Mouse (Mus musculus): Measurements from ENCODE around the gene Gm21258. TPM values are rescaled to one million over a fixed set of nuclear protein-coding genes. Genes with fewer than 3 reads are reported as not detected.
"Not testable (repeated sequence)": the region's sequence is repeated elsewhere in the genome, so short reads cannot be mapped to it uniquely, and the experiment has no call there.

Gm21258 gene
- not detected in 2 replicates for polyA plus RNA-seq (2015; fragmentation: Nextera tagmentation; extraction: Ambion mirVana)

DNA sequence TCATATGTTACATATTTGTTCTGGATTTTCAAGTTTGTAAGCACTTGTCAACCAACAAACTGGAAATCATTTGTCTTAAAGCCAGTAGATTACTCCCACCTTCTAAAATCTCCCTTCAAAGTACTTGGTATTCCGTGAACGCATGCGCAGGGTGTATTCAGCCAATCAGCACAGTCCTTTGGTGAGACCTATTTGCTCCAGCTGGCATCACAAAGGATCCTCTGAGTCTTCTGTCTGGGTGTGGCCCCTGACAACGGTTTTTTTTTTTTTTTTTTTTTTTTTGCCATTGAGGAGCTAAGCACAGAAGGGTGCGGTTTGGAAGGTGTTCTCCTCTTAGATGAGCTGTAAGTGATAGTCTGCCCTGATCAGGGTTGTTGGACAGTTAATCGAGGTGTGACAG, at the start of gene Gm21258:
TSS of gene Gm21258 (plus strand) at position 301 of the 400 bp plus-strand sequence.
- not testable (repeated sequence) for H3K4me2 ChIP-seq; H3K36me3 ChIP-seq; H3K27ac ChIP-seq; H3K4me3 ChIP-seq; H3K9me3 ChIP-seq; ATAC-seq (ENCODE audit: borderline replicate concordance, extremely low read depth, low FRiP score, low TSS enrichment); H3K9ac ChIP-seq; H3K4me1 ChIP-seq; H3K27me3 ChIP-seq
- WGBS: no CpG with 5 or more reads among the region's 6 CpGs

Data from lung, embryonic 15.5 days (tissue).